Mouse (Mus musculus) stomach, embryonic 16.5 days (tissue): Measurements from ENCODE around the gene Paox. TPM values are rescaled to one million over a fixed set of nuclear protein-coding genes. Genes with fewer than 3 reads are reported as not detected.
A peak's percentile ranks its signal among the peaks of the same experiment; 100 is the strongest.

Experiments
- ATAC-seq: fragments of 200-750 bp; cut with Nextera tagmentation; 2 replicates; pipeline ENCODE4 v1.8.0; 2017; ENCODE audit warnings: moderate number of reproducible peaks, moderate TSS enrichment; ENCODE audit not compliant: insufficient read depth, low FRiP score
- H3K27ac ChIP-seq: fragments of 300-500 bp; sonication (generic); 2 replicates; pipeline ENCODE4 v1.5.1; 2014; ENCODE audit warnings: low read length
- H3K27me3 ChIP-seq: fragments of 300-500 bp; sonication (generic); 2 replicates; pipeline ENCODE4 v1.6.1; 2014; ENCODE audit warnings: low read length, control low read depth, mixed read lengths; ENCODE audit not compliant: control insufficient read depth, insufficient read depth
- H3K36me3 ChIP-seq: fragments of 300-500 bp; sonication (generic); 2 replicates; pipeline ENCODE4 v1.6.1; 2014; ENCODE audit warnings: low read length; ENCODE audit not compliant: control insufficient read depth, insufficient read depth
- H3K4me1 ChIP-seq: fragments of 300-500 bp; sonication (generic); 2 replicates; pipeline ENCODE4 v1.6.1; 2014; ENCODE audit warnings: low read length, control low read depth, mixed read lengths; ENCODE audit not compliant: control insufficient read depth, insufficient read depth
- H3K4me2 ChIP-seq: fragments of 300-500 bp; sonication (generic); 2 replicates; pipeline ENCODE4 v1.6.1; 2014; ENCODE audit warnings: low read depth, low read length, mixed read lengths
- H3K4me3 ChIP-seq: fragments of 300-500 bp; sonication (generic); replicated peaks from 2 replicates; pipeline ENCODE4 v1.5.1; 2014; ENCODE audit warnings: mild to moderate bottlenecking, low read length
- H3K9ac ChIP-seq: fragments of 300-500 bp; sonication (generic); 2 replicates; pipeline ENCODE4 v1.6.1; 2014; ENCODE audit warnings: low read length
- H3K9me3 ChIP-seq: fragments of 300-500 bp; sonication (generic); replicated peaks from 2 replicates; pipeline ENCODE4 v1.6.1; 2016; ENCODE audit warnings: low read length, control low read depth; ENCODE audit not compliant: control insufficient read depth
- WGBS: fragments of 180-500 bp; shearing (Covaris S2); extraction: QIAGEN DNeasy Blood & Tissue Kit; methylation state at CpG from one replicate; pipeline ENCODE4 v1.1.7; 2014; 5-methylcytosine and 5-hydroxymethylcytosine counted together
- polyA plus RNA-seq: library from polyadenylated mRNA; unstranded; fragments of >200 nt; fragmentation: Nextera tagmentation; extraction: Ambion mirVana; gene quantifications from 2 replicates; pipeline ENCODE4 v1.2.1, GENCODE M21; 2015

Gene Paox
- polyA plus RNA-seq, 1 experiment from 2014 or later, result 31.4 TPM

GRCm38 (mm10) chr7:140111943-140112342, 3.7 kb upstream of the Paox start:
- 64% methylated on average over 3 of the region's 3 CpGs for WGBS
- Histone ChIP-seq H3K4me2 (no peak overlapping the region), H3K4me1 (peaks cover 4% of the 10 kb centered on the region), H3K27ac (no peak overlapping the region), H3K9me3 (no peaks in the 10 kb centered on the region), H3K36me3 (peaks cover 14% of the 10 kb centered on the region), H3K27me3 (no peaks in the 10 kb centered on the region), H3K9ac (no peak overlapping the region), H3K4me3 (no peak overlapping the region)
- ATAC-seq, result no peak

- H3K4me3 ChIP-seq, result peak within 1 kb of the TSS; percentile 79
- 0 out of 2 replicates have a peak, but pooled peaks cover 6% of the 10 kb centered on the region for H3K36me3 ChIP-seq
- H3K27me3 ChIP-seq, result no peaks in the 10 kb centered on the region
- peaks cover 6% of the 10 kb centered on the region for H3K4me1 ChIP-seq
- WGBS, result 3% methylated on average over 28 of the region's 28 CpGs
- H3K9ac ChIP-seq, result peak within 1 kb of the TSS; percentile 86
- no peaks in the 10 kb centered on the region for H3K9me3 ChIP-seq
- peak; percentile 95 for ATAC-seq
- H3K4me2 ChIP-seq, result peak within 1 kb of the TSS; percentile 95
- peak within 1 kb of the TSS; percentile 94 for H3K27ac ChIP-seq
These were observed 893 bp downstream of the Paox start, which contains the start of gene Echs1 for GRCm38 (mm10) chr7:140116329-140117054. Echs1 (minus strand) TSS chr7:140116476.

GRCm38 (mm10) chr7:140120484-140120883, 4.9 kb downstream of the Paox start:
- H3K4me3 ChIP-seq, result no peak overlapping the region
- H3K4me1 ChIP-seq, result peaks cover 3% of the 10 kb centered on the region; the same call in 1 of the 2 replicates
- H3K9me3 ChIP-seq, result no peaks in the 10 kb centered on the region
- H3K27ac ChIP-seq, result no peak overlapping the region
- H3K36me3 ChIP-seq, result no peaks in the 10 kb centered on the region
- WGBS, result 90% methylated on average over 2 of the region's 2 CpGs
- ATAC-seq, result no peak
- H3K27me3 ChIP-seq, result no peaks in the 10 kb centered on the region
- no peak overlapping the region for H3K4me2 ChIP-seq
- no peak overlapping the region for H3K9ac ChIP-seq

- Histone ChIP-seq H3K4me3 (no peak overlapping the region), H3K4me2 (no peak overlapping the region), H3K4me1 (peaks cover 3% of the 10 kb centered on the region; the same call in 1 of the 2 replicates), H3K9me3 (no peaks in the 10 kb centered on the region), H3K36me3 (no peaks in the 10 kb centered on the region), H3K27ac (no peak overlapping the region), H3K9ac (no peak overlapping the region), H3K27me3 (no peaks in the 10 kb centered on the region)
- WGBS, result 58% methylated on average over 13 of the region's 13 CpGs
- ATAC-seq, result peak; percentile 57
These were observed 5.8 kb downstream of the Paox start for GRCm38 (mm10) chr7:140121338-140121910.

GRCm38 (mm10) chr7:140122765-140123164, 7.2 kb downstream of the Paox start:
- no peak for ATAC-seq
- 30% methylated on average over 4 of the region's 4 CpGs for WGBS
- H3K9ac ChIP-seq, result no peak overlapping the region
- no peak overlapping the region for H3K4me2 ChIP-seq
- H3K27ac ChIP-seq, result no peak overlapping the region
- no peaks in the 10 kb centered on the region for H3K27me3 ChIP-seq
- H3K36me3 ChIP-seq, result no peaks in the 10 kb centered on the region
- H3K4me3 ChIP-seq, result no peak overlapping the region
- no peaks in the 10 kb centered on the region for H3K9me3 ChIP-seq
- H3K4me1 ChIP-seq, result peaks cover 5% of the 10 kb centered on the region; the same call in 1 of the 2 replicates

DNA sequence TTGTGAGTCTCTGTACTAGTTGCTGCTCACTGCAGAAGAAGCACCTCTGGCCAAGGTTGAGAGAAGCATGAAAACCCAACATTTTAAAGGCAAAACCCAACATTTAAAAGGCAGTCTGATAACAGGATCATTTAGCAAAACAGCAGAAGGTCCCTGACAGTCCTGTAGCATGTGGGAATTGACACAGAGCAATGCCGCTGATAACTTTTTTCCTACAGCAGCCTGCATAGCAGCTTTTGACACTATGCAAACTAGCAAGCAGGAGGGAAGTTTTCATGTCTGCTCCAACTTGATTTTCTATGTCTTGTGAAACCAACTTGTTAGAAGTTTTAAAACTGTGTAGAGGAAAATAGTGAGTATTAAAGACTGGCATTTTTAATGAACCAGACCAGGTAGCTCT, 8.8 kb downstream of the Paox start:
- 83% methylated on average over 1 of the region's 1 CpGs for WGBS
- ATAC-seq, result no peak
- Histone ChIP-seq H3K4me1 (peaks cover 5% of the 10 kb centered on the region; the same call in 1 of the 2 replicates), H3K27me3 (no peaks in the 10 kb centered on the region), H3K4me3 (no peak overlapping the region), H3K4me2 (no peak overlapping the region), H3K27ac (no peak overlapping the region), H3K9me3 (no peaks in the 10 kb centered on the region), H3K9ac (no peak overlapping the region), H3K36me3 (0 out of 2 replicates have a peak, but pooled peaks cover 1% of the 10 kb centered on the region)

DNA sequence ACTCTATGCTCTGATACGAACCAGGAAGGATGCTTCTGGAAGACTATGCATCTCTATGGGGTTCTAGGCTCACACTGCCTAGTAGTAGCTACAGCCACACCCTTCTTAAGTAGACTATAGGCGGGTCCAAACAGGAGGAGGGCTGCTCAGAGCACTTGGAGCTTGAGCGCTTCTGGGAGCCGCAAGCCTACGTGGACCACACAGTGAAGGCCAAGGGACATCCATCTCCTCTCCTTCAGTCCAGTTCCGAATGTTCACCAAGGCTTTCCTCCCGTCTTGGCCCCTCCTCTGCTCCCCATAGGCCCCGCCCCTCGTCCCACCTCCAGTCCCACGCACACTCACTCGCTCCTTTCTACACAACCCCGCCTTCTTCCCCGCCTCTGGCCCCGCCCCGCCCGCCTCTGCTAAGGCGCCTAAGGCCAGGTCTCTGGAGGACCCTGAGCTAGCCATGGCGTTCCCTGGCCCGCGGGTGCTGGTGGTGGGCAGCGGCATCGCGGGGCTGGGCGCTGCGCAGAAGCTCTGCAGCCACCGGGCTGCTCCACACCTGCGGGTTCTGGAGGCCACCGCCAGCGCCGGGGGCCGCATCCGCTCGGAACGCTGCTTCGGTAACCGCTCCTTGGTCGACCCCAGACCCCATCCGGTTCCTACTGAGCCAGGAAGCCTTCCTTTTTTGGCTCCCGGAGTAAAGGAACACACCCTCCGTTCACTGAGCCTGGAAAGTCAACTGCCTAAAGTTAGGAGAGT, 9.9 kb downstream of the Paox start:
- Histone ChIP-seq H3K4me3 (peak overlapping the region; percentile 84), H3K36me3 (0 out of 2 replicates have a peak, but pooled peaks cover 8% of the 10 kb centered on the region), H3K4me1 (peaks cover 5% of the 10 kb centered on the region; the same call in 1 of the 2 replicates), H3K9me3 (no peaks in the 10 kb centered on the region), H3K4me2 (peak overlapping the region; percentile 87), H3K27me3 (no peaks in the 10 kb centered on the region), H3K9ac (peak overlapping the region; percentile 94), H3K27ac (peak overlapping the region; percentile 71; the same call in 1 of the 2 replicates)
- ATAC-seq, result peak; percentile 97
- WGBS, result 1% methylated on average over 40 of the region's 40 CpGs

GRCm38 (mm10) chr7:140126022-140126350, 10.4 kb downstream of the Paox start:
- Histone ChIP-seq H3K27me3 (no peaks in the 10 kb centered on the region), H3K9me3 (no peaks in the 10 kb centered on the region), H3K4me3 (peak overlapping the region; percentile 84), H3K4me1 (peaks cover 5% of the 10 kb centered on the region; the same call in 1 of the 2 replicates), H3K9ac (peak overlapping the region; percentile 94), H3K27ac (peak overlapping the region; percentile 71; the same call in 1 of the 2 replicates), H3K4me2 (peak overlapping the region; percentile 87), H3K36me3 (0 out of 2 replicates have a peak, but pooled peaks cover 8% of the 10 kb centered on the region)
- no peak for ATAC-seq
- WGBS, result 5% methylated on average over 5 of the region's 5 CpGs
